Mouse (Mus musculus): Measurements from ENCODE around the gene Ddx39b. TPM values are rescaled to one million over a fixed set of nuclear protein-coding genes. Genes with fewer than 3 reads are reported as not detected.
"Not testable (repeated sequence)": the region's sequence is repeated elsewhere in the genome, so short reads cannot be mapped to it uniquely, and the experiment has no call there.

Gene Ddx39b
- polyA plus RNA-seq, 1 experiment from 2014 or later: 661 TPM

GRCm38 (mm10) chr17:35225456-35225855 is 16.1 kb upstream of the Ddx39b start:
- Histone ChIP-seq H3K27ac (no peak overlapping the region), H3K36me3 (peaks cover 79% of the 10 kb centered on the region), H3K4me1 (replicated peaks) (peaks cover 3% of the 10 kb centered on the region; the same call in 1 of the 2 replicates), H3K9me3 (no peaks in the 10 kb centered on the region), H3K27me3 (ENCODE audit: insufficient read depth, poor library complexity, severe bottlenecking) (no peaks in the 10 kb centered on the region), H3K4me3 (no peak overlapping the region)
- DNase-seq (ENCODE audit: low spot score): no peak
- WGBS: 97% methylated on average over 5 of the region's 5 CpGs

- peaks cover 81% of the 10 kb centered on the region for H3K36me3 ChIP-seq
- WGBS: 86% methylated on average over 14 of the region's 14 CpGs
- no peak overlapping the region for H3K27ac ChIP-seq
- H3K27me3 ChIP-seq (ENCODE audit: insufficient read depth, poor library complexity, severe bottlenecking): no peaks in the 10 kb centered on the region
- no peak for DNase-seq (ENCODE audit: low spot score)
- H3K4me3 ChIP-seq: no peak overlapping the region
- no peaks in the 10 kb centered on the region for H3K9me3 ChIP-seq
- peaks cover under 1% of the 10 kb centered on the region; the same call in 1 of the 2 replicates for H3K4me1 ChIP-seq (replicated peaks)
These were observed 14.9 kb upstream of the Ddx39b start for GRCm38 (mm10) chr17:35226561-35227046.

- H3K4me1 ChIP-seq (replicated peaks): peaks cover 28% of the 10 kb centered on the region
- peaks cover 69% of the 10 kb centered on the region for H3K36me3 ChIP-seq
- 93% methylated on average over 10 of the region's 10 CpGs for WGBS
- H3K9me3 ChIP-seq: no peaks in the 10 kb centered on the region
- H3K27ac ChIP-seq: no peak overlapping the region
- no peak for DNase-seq (ENCODE audit: low spot score)
- no peaks in the 10 kb centered on the region for H3K27me3 ChIP-seq (ENCODE audit: insufficient read depth, poor library complexity, severe bottlenecking)
- H3K4me3 ChIP-seq: no peak overlapping the region
These were observed 10.5 kb upstream of the Ddx39b start for GRCm38 (mm10) chr17:35231022-35231421.

- Histone ChIP-seq H3K9me3 (no peaks in the 10 kb centered on the region), H3K36me3 (peaks cover 62% of the 10 kb centered on the region), H3K27ac (no peak overlapping the region), H3K4me1 (replicated peaks) (peaks cover 38% of the 10 kb centered on the region), H3K27me3 (ENCODE audit: insufficient read depth, poor library complexity, severe bottlenecking) (no peaks in the 10 kb centered on the region), H3K4me3 (peak overlapping the region; percentile 12; the same call in 1 of the 2 replicates)
- peak; percentile 88 for DNase-seq (ENCODE audit: low spot score)
- WGBS: 13% methylated on average over 12 of the region's 12 CpGs
These were observed 9.5 kb upstream of the Ddx39b start for GRCm38 (mm10) chr17:35232043-35232442.

GRCm38 (mm10) chr17:35232659-35233058 is 8.9 kb upstream of the Ddx39b start:
- H3K27ac ChIP-seq: 0 out of 2 replicates have a peak overlapping the region, but pooled peaks have one; percentile 14
- WGBS: 89% methylated on average over 5 of the region's 5 CpGs
- H3K36me3 ChIP-seq: peaks cover 56% of the 10 kb centered on the region

GRCm38 (mm10) chr17:35233114-35233980 is 8.2 kb upstream of the Ddx39b start, which contains the start of gene Atp6v1g2:
Atp6v1g2 (plus strand) TSS chr17:35233660.
- WGBS: 88% methylated on average over 18 of the region's 18 CpGs
- Histone ChIP-seq H3K4me1 (replicated peaks) (peaks cover 39% of the 10 kb centered on the region), H3K36me3 (peaks cover 49% of the 10 kb centered on the region), H3K4me3 (peak within 1 kb of the TSS; percentile 74), H3K27me3 (ENCODE audit: insufficient read depth, poor library complexity, severe bottlenecking) (no peaks in the 10 kb centered on the region), H3K9me3 (no peaks in the 10 kb centered on the region), H3K27ac (peak within 1 kb of the TSS; percentile 98; the same call in 1 of the 2 replicates)
- DNase-seq (ENCODE audit: low spot score): no peak

More at GRCm38 (mm10) chr17:35232659-35233058, 8.9 kb upstream of the Ddx39b start:
- Histone ChIP-seq H3K27me3 (ENCODE audit: insufficient read depth, poor library complexity, severe bottlenecking) (no peaks in the 10 kb centered on the region), H3K9me3 (no peaks in the 10 kb centered on the region), H3K4me3 (peak overlapping the region; percentile 6; the same call in 1 of the 2 replicates), H3K4me1 (replicated peaks) (peaks cover 39% of the 10 kb centered on the region)
- no peak for DNase-seq (ENCODE audit: low spot score)

- WGBS: 90% methylated on average over 7 of the region's 7 CpGs
- DNase-seq (ENCODE audit: low spot score); H3K9me3 ChIP-seq; H3K27me3 ChIP-seq (ENCODE audit: insufficient read depth, poor library complexity, severe bottlenecking): not testable (repeated sequence)
- H3K4me3 ChIP-seq: peak overlapping the region; percentile 74
- H3K4me1 ChIP-seq (replicated peaks): peaks cover 39% of the 10 kb centered on the region
- H3K36me3 ChIP-seq: peaks cover 42% of the 10 kb centered on the region
- H3K27ac ChIP-seq: peak overlapping the region; percentile 98; the same call in 1 of the 2 replicates
These were observed 7.5 kb upstream of the Ddx39b start for GRCm38 (mm10) chr17:35234090-35234489.

GRCm38 (mm10) chr17:35234903-35235302 is 6.6 kb upstream of the Ddx39b start:
- Histone ChIP-seq H3K9me3 (no peaks in the 10 kb centered on the region), H3K36me3 (peaks cover 34% of the 10 kb centered on the region), H3K4me3 (peak overlapping the region; percentile 74), H3K4me1 (replicated peaks) (peaks cover 40% of the 10 kb centered on the region), H3K27ac (peak overlapping the region; percentile 98), H3K27me3 (ENCODE audit: insufficient read depth, poor library complexity, severe bottlenecking) (no peaks in the 10 kb centered on the region)
- peak; percentile 69 for DNase-seq (ENCODE audit: low spot score)
- 4% methylated on average over 31 of the region's 31 CpGs for WGBS

GRCm38 (mm10) chr17:35235614-35236389 is 5.7 kb upstream of the Ddx39b start, which contains the start of gene Nfkbil1:
Nfkbil1 (minus strand) TSS chr17:35235792.
- peaks cover 49% of the 10 kb centered on the region for H3K4me1 ChIP-seq (replicated peaks)
- peaks cover 26% of the 10 kb centered on the region for H3K36me3 ChIP-seq
- H3K27ac ChIP-seq: peak within 1 kb of the TSS; percentile 98
- DNase-seq (ENCODE audit: low spot score): peak; percentile 91
- peak within 1 kb of the TSS; percentile 74 for H3K4me3 ChIP-seq
- WGBS: under 1% methylated on average over 35 of the region's 35 CpGs
- no peaks in the 10 kb centered on the region for H3K27me3 ChIP-seq (ENCODE audit: insufficient read depth, poor library complexity, severe bottlenecking)
- H3K9me3 ChIP-seq: no peaks in the 10 kb centered on the region

- Histone ChIP-seq H3K4me3 (peak overlapping the region; percentile 74), H3K27ac (peak overlapping the region; percentile 98), H3K36me3 (peaks cover 21% of the 10 kb centered on the region), H3K27me3 (ENCODE audit: insufficient read depth, poor library complexity, severe bottlenecking) (no peaks in the 10 kb centered on the region), H3K9me3 (no peaks in the 10 kb centered on the region), H3K4me1 (replicated peaks) (peaks cover 52% of the 10 kb centered on the region)
- peak; percentile 97 for DNase-seq (ENCODE audit: low spot score)
- under 1% methylated on average over 18 of the region's 18 CpGs for WGBS
These were observed 5.2 kb upstream of the Ddx39b start for GRCm38 (mm10) chr17:35236390-35236746.

- H3K36me3 ChIP-seq: peaks cover 18% of the 10 kb centered on the region
- no peaks in the 10 kb centered on the region for H3K27me3 ChIP-seq (ENCODE audit: insufficient read depth, poor library complexity, severe bottlenecking)
- DNase-seq (ENCODE audit: low spot score): no peak
- peaks cover 48% of the 10 kb centered on the region for H3K4me1 ChIP-seq (replicated peaks)
- H3K27ac ChIP-seq: peak overlapping the region; percentile 98
- 78% methylated on average over 9 of the region's 9 CpGs for WGBS
- H3K4me3 ChIP-seq: peak overlapping the region; percentile 74
- H3K9me3 ChIP-seq: no peaks in the 10 kb centered on the region
These were observed 4.5 kb upstream of the Ddx39b start for GRCm38 (mm10) chr17:35236996-35237395.

- H3K27me3 ChIP-seq (ENCODE audit: insufficient read depth, poor library complexity, severe bottlenecking): no peaks in the 10 kb centered on the region
- H3K36me3 ChIP-seq: peaks cover 15% of the 10 kb centered on the region
- DNase-seq (ENCODE audit: low spot score): no peak
- H3K27ac ChIP-seq: no peak overlapping the region
- 86% methylated on average over 12 of the region's 12 CpGs for WGBS
- H3K4me1 ChIP-seq (replicated peaks): peaks cover 44% of the 10 kb centered on the region
- no peaks in the 10 kb centered on the region for H3K9me3 ChIP-seq
- H3K4me3 ChIP-seq: no peak overlapping the region
These were observed 4.0 kb upstream of the Ddx39b start for GRCm38 (mm10) chr17:35237504-35237903.
